Mouse (Mus musculus) neural tube, embryonic 14.5 days (tissue): ENCODE data around the gene Apba1. TPM values are rescaled to one million over a fixed set of nuclear protein-coding genes. Genes with fewer than 3 reads are reported as not detected.

Experiments used
- ATAC-seq: fragments of 200-750 bp; cut with Nextera tagmentation; 2 replicates; pipeline ENCODE4 v1.8.0; 2017; ENCODE audit warnings: low read depth, mild to moderate bottlenecking, moderate TSS enrichment, moderate library complexity
- H3K27ac ChIP-seq: fragments of 300-500 bp; sonication (generic); 2 replicates; pipeline ENCODE4 v1.5.1; 2014; ENCODE audit warnings: low read depth, mild to moderate bottlenecking, control low read depth, low read length, moderate library complexity, mixed read lengths
- H3K27me3 ChIP-seq: fragments of 300-500 bp; sonication (generic); 2 replicates; pipeline ENCODE4 v1.6.1; 2014; ENCODE audit warnings: low read length; ENCODE audit not compliant: control insufficient read depth, insufficient read depth
- H3K36me3 ChIP-seq: fragments of 300-500 bp; sonication (generic); 2 replicates; pipeline ENCODE4 v1.6.1; 2014; ENCODE audit warnings: low read length, mixed read lengths; ENCODE audit not compliant: control insufficient read depth, insufficient read depth
- H3K4me1 ChIP-seq: fragments of 300-500 bp; sonication (generic); 2 replicates; pipeline ENCODE4 v1.6.1; 2014; ENCODE audit warnings: low read length; ENCODE audit not compliant: control insufficient read depth, insufficient read depth
- H3K4me2 ChIP-seq: fragments of 300-500 bp; sonication (generic); 2 replicates; pipeline ENCODE4 v1.6.1; 2014; ENCODE audit warnings: mild to moderate bottlenecking, low read depth, low read length, control low read depth
- H3K4me3 ChIP-seq: fragments of 300-500 bp; sonication (generic); 2 replicates; pipeline ENCODE4 v1.5.1; 2014; ENCODE audit warnings: low read depth, low read length, control low read depth, mixed read lengths
- H3K9ac ChIP-seq: fragments of 300-500 bp; sonication (generic); replicated peaks from 2 replicates; pipeline ENCODE4 v1.6.1; 2014; ENCODE audit warnings: low read depth, mild to moderate bottlenecking, control low read depth, low read length, mixed read lengths
- H3K9me3 ChIP-seq: fragments of 300-500 bp; sonication (generic); 2 replicates; pipeline ENCODE4 v1.6.1; 2016; ENCODE audit warnings: low read length; ENCODE audit not compliant: control insufficient read depth
- WGBS: fragments of 180-500 bp; shearing (Covaris S2); extraction: QIAGEN DNeasy Blood & Tissue Kit; methylation state at CpG from one replicate; pipeline ENCODE4 v1.1.7; 2014; 5-methylcytosine and 5-hydroxymethylcytosine counted together
- polyA plus RNA-seq: library from polyadenylated mRNA; unstranded; fragments of >200 nt; fragmentation: Nextera tagmentation; extraction: Ambion mirVana; gene quantifications from 2 replicates; pipeline ENCODE4 v1.2.1, GENCODE M21; 2014

Apba1 gene
- polyA plus RNA-seq, 1 experiment from 2014 or later, result 15.8 TPM

DNA sequence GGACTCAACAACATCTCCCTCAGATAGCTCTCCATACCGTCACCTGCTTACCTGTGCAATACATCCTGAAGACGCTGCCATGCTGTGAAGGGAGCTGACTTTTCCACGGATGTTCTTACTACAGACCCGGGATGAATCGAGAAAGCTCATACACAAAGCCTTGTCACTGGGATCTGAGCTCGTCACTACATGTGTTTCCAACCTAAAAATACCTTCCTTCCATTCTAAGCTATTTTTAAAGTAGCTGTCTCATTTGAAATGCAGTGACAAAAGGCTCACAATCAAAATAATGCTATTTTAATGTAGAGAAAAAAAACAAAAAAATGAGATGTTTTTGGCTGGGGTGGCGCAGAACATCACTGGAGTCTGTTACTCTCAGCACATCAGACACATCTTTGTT, 97.1 kb downstream of the Apba1 start:
- Histone ChIP-seq H3K27me3 (no peaks in the 10 kb centered on the region), H3K4me1 (no peaks in the 10 kb centered on the region), H3K4me2 (no peak overlapping the region), H3K9me3 (no peaks in the 10 kb centered on the region), H3K27ac (no peak overlapping the region), H3K9ac (no peak overlapping the region), H3K4me3 (no peak overlapping the region), H3K36me3 (no peaks in the 10 kb centered on the region)
- ATAC-seq, result no peak
- WGBS, result 89% methylated on average over 7 of the region's 7 CpGs

DNA sequence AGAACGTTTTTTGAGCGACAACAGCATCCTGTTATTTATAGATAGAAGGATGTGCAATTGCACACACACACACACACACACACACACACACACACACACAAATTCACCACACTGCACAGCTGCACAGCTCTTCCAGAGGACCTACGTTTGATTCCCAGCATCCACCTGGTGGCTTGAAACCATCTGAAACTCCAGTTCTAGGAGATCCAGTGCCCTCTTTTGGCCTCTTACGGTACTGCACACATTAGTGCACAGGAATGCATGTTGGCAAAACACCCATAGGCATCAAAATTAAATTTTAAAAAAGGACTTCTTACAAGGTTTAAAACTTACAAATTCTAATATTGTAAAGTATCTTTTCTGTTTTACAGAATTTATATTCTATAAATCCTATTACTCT, 99.4 kb downstream of the Apba1 start:
- H3K9me3 ChIP-seq, result no peaks in the 10 kb centered on the region
- H3K4me3 ChIP-seq, result no peak overlapping the region
- no peaks in the 10 kb centered on the region for H3K27me3 ChIP-seq
- H3K36me3 ChIP-seq, result no peaks in the 10 kb centered on the region
- H3K9ac ChIP-seq, result no peak overlapping the region
- ATAC-seq, result no peak
- no peaks in the 10 kb centered on the region for H3K4me1 ChIP-seq
- H3K4me2 ChIP-seq, result no peak overlapping the region
- 98% methylated on average over 4 of the region's 4 CpGs for WGBS
- H3K27ac ChIP-seq, result no peak overlapping the region

- Histone ChIP-seq H3K4me2 (no peak overlapping the region), H3K36me3 (no peaks in the 10 kb centered on the region), H3K9ac (no peak overlapping the region), H3K27ac (no peak overlapping the region), H3K9me3 (no peaks in the 10 kb centered on the region), H3K4me3 (no peak overlapping the region), H3K4me1 (no peaks in the 10 kb centered on the region), H3K27me3 (no peaks in the 10 kb centered on the region)
- no peak for ATAC-seq
- 93% methylated on average over 9 of the region's 9 CpGs for WGBS
These were observed 100.1 kb downstream of the Apba1 start for GRCm38 (mm10) chr19:23858781-23859180.

GRCm38 (mm10) chr19:23860151-23860820, 101.6 kb downstream of the Apba1 start:
- Histone ChIP-seq H3K36me3 (no peaks in the 10 kb centered on the region), H3K9me3 (no peaks in the 10 kb centered on the region), H3K4me1 (0 out of 2 replicates have a peak, but pooled peaks cover 5% of the 10 kb centered on the region), H3K4me2 (no peak overlapping the region), H3K27ac (no peak overlapping the region), H3K4me3 (no peak overlapping the region), H3K27me3 (no peaks in the 10 kb centered on the region), H3K9ac (no peak overlapping the region)
- WGBS, result 30% methylated on average over 13 of the region's 13 CpGs
- 0 out of 2 replicates have a peak, but pooled peaks have one; percentile 52 for ATAC-seq

DNA sequence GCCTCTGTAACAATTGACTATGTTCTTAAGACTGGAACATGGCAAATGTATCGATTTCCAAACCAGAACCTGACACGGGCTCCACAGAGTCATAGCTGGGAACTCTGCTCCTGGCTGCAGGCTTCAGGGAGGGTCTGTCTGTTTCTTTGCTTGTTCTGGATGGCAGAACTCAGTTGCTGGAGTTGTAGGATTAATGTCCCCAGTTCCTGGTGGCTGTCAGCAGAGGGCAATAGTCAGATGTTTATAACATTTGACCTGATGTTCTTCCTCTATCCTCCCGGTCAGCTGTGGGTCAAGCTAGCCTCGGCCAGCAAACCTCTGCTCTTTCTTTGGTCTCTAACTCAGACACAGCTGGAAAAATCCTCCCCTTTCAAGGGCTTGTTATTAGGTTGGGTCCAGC, 104.0 kb downstream of the Apba1 start:
- Histone ChIP-seq H3K4me1 (0 out of 2 replicates have a peak, but pooled peaks cover 5% of the 10 kb centered on the region), H3K4me2 (no peak overlapping the region), H3K27ac (no peak overlapping the region), H3K9me3 (no peaks in the 10 kb centered on the region), H3K9ac (no peak overlapping the region), H3K27me3 (no peaks in the 10 kb centered on the region), H3K36me3 (no peaks in the 10 kb centered on the region), H3K4me3 (no peak overlapping the region)
- no peak for ATAC-seq
- 58% methylated on average over 4 of the region's 4 CpGs for WGBS

DNA sequence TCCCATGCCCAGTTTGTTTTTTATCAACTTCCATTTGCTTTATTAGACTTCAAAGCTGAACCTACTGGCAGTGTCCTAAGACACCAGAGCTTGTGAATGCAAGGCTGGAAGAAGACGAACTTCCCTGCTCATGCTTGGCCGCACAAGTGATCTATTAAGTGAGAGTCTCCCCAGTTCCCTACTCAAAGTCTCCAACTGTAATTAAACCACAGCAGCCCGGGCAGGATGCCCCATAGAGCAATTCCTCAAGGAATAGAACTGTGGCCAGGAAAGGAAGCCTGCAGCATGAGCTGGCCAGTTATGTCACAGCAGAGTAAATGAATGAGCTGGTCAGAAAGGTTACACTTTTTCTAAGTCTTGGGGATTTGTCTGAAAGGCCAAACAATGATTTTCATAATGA, 105.3 kb downstream of the Apba1 start:
- Histone ChIP-seq H3K36me3 (no peaks in the 10 kb centered on the region), H3K4me2 (no peak overlapping the region), H3K27me3 (no peaks in the 10 kb centered on the region), H3K4me3 (no peak overlapping the region), H3K27ac (no peak overlapping the region), H3K4me1 (0 out of 2 replicates have a peak, but pooled peaks cover 5% of the 10 kb centered on the region), H3K9me3 (no peaks in the 10 kb centered on the region), H3K9ac (no peak overlapping the region)
- WGBS, result 24% methylated on average over 3 of the region's 3 CpGs
- no peak for ATAC-seq

DNA sequence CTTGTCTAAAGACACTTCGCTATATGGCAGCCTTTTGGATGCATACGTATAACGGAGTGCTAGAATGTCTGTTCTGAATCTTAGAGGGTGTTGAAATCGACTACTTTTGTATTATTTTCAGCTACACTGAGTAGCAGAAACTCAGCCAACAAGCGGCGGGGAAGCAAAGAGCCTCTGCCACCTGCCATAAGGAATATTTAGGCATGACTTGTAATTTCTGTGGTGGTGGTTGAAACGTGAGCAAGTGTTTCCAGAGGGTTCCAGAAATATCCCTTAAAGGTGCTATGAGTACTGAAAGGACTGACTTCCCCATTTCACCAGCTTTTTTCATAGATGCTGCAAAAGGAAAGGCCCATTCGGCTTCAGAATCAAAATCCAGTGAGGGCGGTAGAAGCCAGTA, 107.4 kb downstream of the Apba1 start:
- no peak overlapping the region for H3K9ac ChIP-seq
- no peak for ATAC-seq
- H3K4me2 ChIP-seq, result no peak overlapping the region
- no peak overlapping the region for H3K27ac ChIP-seq
- H3K4me1 ChIP-seq, result 0 out of 2 replicates have a peak, but pooled peaks cover 5% of the 10 kb centered on the region
- WGBS, result 93% methylated on average over 9 of the region's 9 CpGs
- no peaks in the 10 kb centered on the region for H3K27me3 ChIP-seq
- H3K9me3 ChIP-seq, result no peaks in the 10 kb centered on the region
- H3K36me3 ChIP-seq, result no peaks in the 10 kb centered on the region
- H3K4me3 ChIP-seq, result no peak overlapping the region

- no peak for ATAC-seq
- H3K27ac ChIP-seq, result no peak overlapping the region
- H3K4me2 ChIP-seq, result no peak overlapping the region
- H3K9ac ChIP-seq, result no peak overlapping the region
- no peaks in the 10 kb centered on the region for H3K36me3 ChIP-seq
- no peak overlapping the region for H3K4me3 ChIP-seq
- WGBS, result 85% methylated on average over 11 of the region's 11 CpGs
- no peaks in the 10 kb centered on the region for H3K27me3 ChIP-seq
- no peaks in the 10 kb centered on the region for H3K9me3 ChIP-seq
- H3K4me1 ChIP-seq, result 0 out of 2 replicates have a peak, but pooled peaks cover 5% of the 10 kb centered on the region
These were observed 108.4 kb downstream of the Apba1 start for GRCm38 (mm10) chr19:23867052-23867451.

DNA sequence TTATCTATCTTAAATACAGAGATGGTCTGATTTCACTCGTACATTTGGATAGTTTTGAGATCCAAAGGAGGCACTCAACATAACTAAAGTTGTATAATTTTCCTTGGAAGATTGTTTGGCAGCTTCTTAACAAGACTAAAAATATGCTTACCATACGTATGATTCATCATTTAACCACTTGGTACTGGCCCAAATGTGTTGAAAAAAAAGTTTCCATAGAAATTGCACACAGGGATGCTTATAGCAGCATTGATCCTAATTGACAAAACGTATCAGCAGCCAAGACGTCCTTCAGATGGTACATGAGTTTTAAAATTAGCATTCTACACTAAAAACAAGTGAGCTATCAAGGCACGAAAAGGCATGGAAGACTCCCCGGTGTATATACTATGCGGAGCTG, 108.9 kb downstream of the Apba1 start:
- no peaks in the 10 kb centered on the region for H3K9me3 ChIP-seq
- no peak overlapping the region for H3K27ac ChIP-seq
- WGBS, result 85% methylated on average over 7 of the region's 7 CpGs
- H3K9ac ChIP-seq, result no peak overlapping the region
- ATAC-seq, result no peak
- no peak overlapping the region for H3K4me3 ChIP-seq
- H3K4me1 ChIP-seq, result 0 out of 2 replicates have a peak, but pooled peaks cover 5% of the 10 kb centered on the region
- H3K4me2 ChIP-seq, result no peak overlapping the region
- no peaks in the 10 kb centered on the region for H3K27me3 ChIP-seq
- H3K36me3 ChIP-seq, result no peaks in the 10 kb centered on the region
